In genomic region chr9:16988114-16988513, GRCm38 (mm10) we compare ENCODE assay signal across 12 mouse cellular contexts.
DNase-seq lines count a peak whose midpoint lies in the region; ATAC-seq lines count a peak whose summit lies in the region.
"Had no signal": no experiment of that assay in that cellular context is flagged by ENCODE, and none has a peak within 500 bp of the region (broad histone marks: within the 10 kb centered on the region; RNA-seq: fewer than 3 reads in every experiment).

No protein-coding gene starts in this region.

- H3K9me3 ChIP-seq in kidney, embryonic 14.5 days (ENCODE audit: control insufficient read depth, low read length), result no peaks in the 10 kb centered on the region
- H3K9me3 ChIP-seq in kidney, embryonic 16.5 days (ENCODE audit: low read length), result no peaks in the 10 kb centered on the region
- H3K9me3 ChIP-seq in forebrain, embryonic 13.5 days (replicated peaks), result no peaks in the 10 kb centered on the region
- no peaks in the 10 kb centered on the region for H3K9me3 ChIP-seq in limb, embryonic 12.5 days
- no peaks in the 10 kb centered on the region for H3K9me3 ChIP-seq in intestine, embryonic 16.5 days (ENCODE audit: control insufficient read depth, low read length)
- H3K9me3 ChIP-seq: heart, embryonic 13.5 days had no signal

- H3K36me3 ChIP-seq in kidney, embryonic 14.5 days (ENCODE audit: control insufficient read depth, insufficient read depth, low read length), result no peaks in the 10 kb centered on the region
- H3K36me3 ChIP-seq in kidney, embryonic 16.5 days (ENCODE audit: insufficient read depth, low read length), result no peaks in the 10 kb centered on the region
- no peaks in the 10 kb centered on the region for H3K36me3 ChIP-seq in forebrain, embryonic 13.5 days (ENCODE audit: poor library complexity, severe bottlenecking)
- no peaks in the 10 kb centered on the region for H3K36me3 ChIP-seq in limb, embryonic 12.5 days
- H3K36me3 ChIP-seq in intestine, embryonic 16.5 days (ENCODE audit: control insufficient read depth, insufficient read depth, low read length), result no peaks in the 10 kb centered on the region
- H3K36me3 ChIP-seq: heart, embryonic 13.5 days had no signal

- 31% methylated on average over 3 of the region's 3 CpGs for WGBS in kidney, embryonic 14.5 days
- whole genome bisulfite sequencing in kidney, embryonic 16.5 days, result 32% methylated on average over 3 of the region's 3 CpGs
- WGBS in forebrain, embryonic 13.5 days, result 53% methylated on average over 3 of the region's 3 CpGs
- WGBS in limb, embryonic 12.5 days, result 40% methylated on average over 3 of the region's 3 CpGs
- WGBS in intestine, embryonic 16.5 days, result 41% methylated on average over 3 of the region's 3 CpGs

- no peak overlapping the region for H3K4me2 ChIP-seq in kidney, embryonic 14.5 days (replicated peaks; ENCODE audit: low read depth, low read length)
- H3K4me2 ChIP-seq in kidney, embryonic 16.5 days (replicated peaks; ENCODE audit: low read depth, low read length), result no peak overlapping the region
- no peak overlapping the region for H3K4me2 ChIP-seq in forebrain, embryonic 13.5 days
- no peak overlapping the region for H3K4me2 ChIP-seq in limb, embryonic 12.5 days
- H3K4me2 ChIP-seq in intestine, embryonic 16.5 days (ENCODE audit: low read depth, low read length), result no peak overlapping the region
- H3K4me2 ChIP-seq: heart, embryonic 13.5 days had no signal

- DNase-seq in embryo, embryonic 10.5 days (ENCODE audit: low spot score), result peak; percentile 60
- no peak for DNase-seq in adrenal gland, adult 8-10 months
- no peak for DNase-seq in cerebellum, adult 11 months
- DNase-seq: cerebellum, adult 9-10 months; thymus, adult 18-20 months had no signal

- peak; percentile 57; the same call in 1 of the 2 replicates for ATAC-seq in kidney, embryonic 14.5 days (ENCODE audit: low FRiP score, low TSS enrichment)
- ATAC-seq in kidney, embryonic 16.5 days (ENCODE audit: low FRiP score, low TSS enrichment), result no peak
- peak; percentile 75 for ATAC-seq in forebrain, embryonic 13.5 days
- ATAC-seq in limb, embryonic 12.5 days (ENCODE audit: insufficient number of reproducible peaks, insufficient read depth, low FRiP score, low TSS enrichment, low read depth), result peak; percentile 79
- no peak for ATAC-seq in intestine, embryonic 16.5 days

- no peaks in the 10 kb centered on the region for H3K4me1 ChIP-seq in kidney, embryonic 14.5 days (ENCODE audit: control insufficient read depth, insufficient read depth, low read length)
- H3K4me1 ChIP-seq in kidney, embryonic 16.5 days (ENCODE audit: insufficient read depth, low read length), result no peaks in the 10 kb centered on the region
- peaks cover 6% of the 10 kb centered on the region; the same call in 1 of the 2 replicates for H3K4me1 ChIP-seq in forebrain, embryonic 13.5 days
- H3K4me1 ChIP-seq in limb, embryonic 12.5 days (replicated peaks), result 0 out of 2 replicates have a peak, but pooled peaks cover 7% of the 10 kb centered on the region
- H3K4me1 ChIP-seq in intestine, embryonic 16.5 days (ENCODE audit: control insufficient read depth, insufficient read depth, low read length), result no peaks in the 10 kb centered on the region

- H3K4me3 ChIP-seq in kidney, embryonic 14.5 days (ENCODE audit: low read length), result no peak overlapping the region
- no peak overlapping the region for H3K4me3 ChIP-seq in kidney, embryonic 16.5 days (ENCODE audit: low read length)
- no peak overlapping the region for H3K4me3 ChIP-seq in forebrain, embryonic 13.5 days
- H3K4me3 ChIP-seq in limb, embryonic 12.5 days (replicated peaks), result no peak overlapping the region
- no peak overlapping the region for H3K4me3 ChIP-seq in intestine, embryonic 16.5 days (ENCODE audit: low read length)
- H3K4me3 ChIP-seq: heart, embryonic 13.5 days had no signal

- no peak overlapping the region for H3K27ac ChIP-seq in kidney, embryonic 14.5 days (ENCODE audit: low read depth, low read length)
- no peak overlapping the region for H3K27ac ChIP-seq in kidney, embryonic 16.5 days (ENCODE audit: low read length)
- H3K27ac ChIP-seq in forebrain, embryonic 13.5 days, result no peak overlapping the region
- H3K27ac ChIP-seq in limb, embryonic 12.5 days, result 0 out of 2 replicates have a peak overlapping the region, but pooled peaks have one; percentile 45
- H3K27ac ChIP-seq in intestine, embryonic 16.5 days (ENCODE audit: low read length), result no peak overlapping the region
- H3K27ac ChIP-seq: heart, embryonic 13.5 days; macrophage had no signal

- H3K27me3 ChIP-seq in kidney, embryonic 14.5 days (ENCODE audit: control insufficient read depth, insufficient read depth, low read length), result no peaks in the 10 kb centered on the region
- H3K27me3 ChIP-seq in kidney, embryonic 16.5 days (ENCODE audit: insufficient read depth, low read length), result no peaks in the 10 kb centered on the region
- no peaks in the 10 kb centered on the region for H3K27me3 ChIP-seq in forebrain, embryonic 13.5 days
- H3K27me3 ChIP-seq in limb, embryonic 12.5 days, result no peaks in the 10 kb centered on the region
- H3K27me3 ChIP-seq in intestine, embryonic 16.5 days (replicated peaks; ENCODE audit: control insufficient read depth, insufficient read depth, low read length), result no peaks in the 10 kb centered on the region
- H3K27me3 ChIP-seq: heart, embryonic 13.5 days had no signal

- H3K9ac ChIP-seq in kidney, embryonic 14.5 days (ENCODE audit: low read depth, low read length), result no peak overlapping the region
- no peak overlapping the region for H3K9ac ChIP-seq in kidney, embryonic 16.5 days (replicated peaks; ENCODE audit: low read length)
- no peak overlapping the region for H3K9ac ChIP-seq in forebrain, embryonic 13.5 days
- H3K9ac ChIP-seq in limb, embryonic 12.5 days (replicated peaks), result no peak overlapping the region
- H3K9ac ChIP-seq in intestine, embryonic 16.5 days (ENCODE audit: low read depth, low read length), result no peak overlapping the region
- H3K9ac ChIP-seq: heart, embryonic 13.5 days had no signal

Comparison
In these comparisons a context has a peak if more than half of its experiments do, and no peak if none do; other contexts are left out.
1. ATAC-seq: peak in kidney, embryonic 14.5 days (single experiment), forebrain, embryonic 13.5 days (single experiment) and limb, embryonic 12.5 days (single experiment); none in kidney, embryonic 16.5 days (single experiment) and intestine, embryonic 16.5 days (single experiment).